Mouse (Mus musculus) left cerebral cortex, postnatal 10 days (tissue): ENCODE measurements around the gene Synm. TPM values are rescaled to one million over a fixed set of nuclear protein-coding genes. Genes with fewer than 3 reads are reported as not detected.
A peak's percentile ranks its signal among the peaks of the same experiment; 100 is the strongest.

ENCODE experiments used
- DNase-seq, 2 experiments: peaks; one replicate each; pipeline ENCODE4 v3.0.0; 2021 to 2022; ENCODE audit warnings: low spot score in 2 of 2, mixed read lengths in 1 of 2; ENCODE audit errors: extremely low spot score in 1 of 2
- intact Hi-C: fragments of 180-260 bp; cut with DNase I; formaldehyde crosslinking; loops from one replicate; pipeline ENCODE4 v1.15.1; 2025
- total RNA-seq, 2 experiments: library from RNA; stranded (reverse); gene quantifications; 2 replicates each; pipeline ENCODE4 v1.2.3; 2021

Synm gene
- total RNA-seq, 2 experiments from 2014 or later = 28.4 to 28.7 TPM

- intact Hi-C loops = no loop called here
- peak; percentile 45 to 85 for DNase-seq
These were observed 45.6 kb downstream of the Synm start for GRCm38 (mm10) chr7:67713820-67714510.

- peak in 1 of 2 experiments; percentile 48 for DNase-seq
- intact Hi-C loops = no loop called here
These were observed 49.3 kb downstream of the Synm start for GRCm38 (mm10) chr7:67710216-67710615.

GRCm38 (mm10) chr7:67708160-67708559 is 51.4 kb downstream of the Synm start:
- no peak for DNase-seq
- intact Hi-C loops = no loop called here

GRCm38 (mm10) chr7:67701252-67701914 is 58.2 kb downstream of the Synm start:
- intact Hi-C loops = no loop called here
- no peak for DNase-seq

GRCm38 (mm10) chr7:67700846-67701245 is 58.7 kb downstream of the Synm start:
- intact Hi-C loops = no loop called here
- peak in 1 of 2 experiments; percentile 58 for DNase-seq

GRCm38 (mm10) chr7:67699301-67699700 is 60.2 kb downstream of the Synm start:
- intact Hi-C loops = no loop called here
- no peak for DNase-seq

GRCm38 (mm10) chr7:67697892-67698630 is 61.5 kb downstream of the Synm start:
- intact Hi-C loops = no loop called here

GRCm38 (mm10) chr7:67695906-67696305 is 63.6 kb downstream of the Synm start:
- intact Hi-C loops = no loop called here
- no peak for DNase-seq

More at GRCm38 (mm10) chr7:67697892-67698630, 61.5 kb downstream of the Synm start:
- DNase-seq = no peak

- no peak for DNase-seq
- intact Hi-C loops = no loop called here
These were observed 66.6 kb downstream of the Synm start for GRCm38 (mm10) chr7:67692791-67693538.

- DNase-seq = no peak
- intact Hi-C loops = no loop called here
These were observed 67.4 kb downstream of the Synm start for GRCm38 (mm10) chr7:67692141-67692540.

GRCm38 (mm10) chr7:67691036-67691435 is 68.5 kb downstream of the Synm start:
- peak in 1 of 2 experiments; percentile 47 for DNase-seq
- intact Hi-C loops = no loop called here

- intact Hi-C loops = no loop called here
- DNase-seq = no peak
These were observed 69.7 kb downstream of the Synm start for GRCm38 (mm10) chr7:67689793-67690192.

- no peak for DNase-seq
- intact Hi-C loops = no loop called here
These were observed 71.3 kb downstream of the Synm start for GRCm38 (mm10) chr7:67688281-67688680.

- intact Hi-C loops = no loop called here
- DNase-seq = no peak
These were observed 73.0 kb downstream of the Synm start for GRCm38 (mm10) chr7:67686545-67686944.

GRCm38 (mm10) chr7:67683006-67683405 is 76.5 kb downstream of the Synm start:
- no peak for DNase-seq
- intact Hi-C loops = no loop called here

- DNase-seq = no peak
- intact Hi-C loops = no loop called here
These were observed 78.5 kb downstream of the Synm start for GRCm38 (mm10) chr7:67681078-67681477.
